In the genomic region with DNA sequence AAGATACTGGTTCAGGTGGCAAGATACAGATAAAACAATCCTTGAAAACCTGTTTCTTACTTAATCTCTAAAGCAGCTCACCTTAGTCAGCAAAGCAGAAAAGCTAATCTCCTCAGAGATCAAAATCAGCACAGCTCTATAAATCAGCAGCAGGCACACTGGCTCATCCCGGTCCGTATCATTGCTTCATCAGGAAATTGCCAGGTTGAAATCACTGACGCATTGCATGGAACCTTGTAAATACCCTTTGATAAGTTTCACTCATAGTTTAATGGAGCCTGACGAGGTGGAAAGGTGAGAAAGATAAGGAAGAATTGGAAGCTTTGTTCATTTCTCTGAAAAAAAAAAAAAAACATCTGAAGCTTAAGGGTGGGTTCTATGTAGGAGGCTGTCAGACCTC, we compare ENCODE assay signal across 24 mouse cellular contexts.
DNase-seq lines count a peak whose midpoint lies in the region; ATAC-seq and TF ChIP-seq lines count a peak whose summit lies in the region.
"Had no signal": no experiment of that assay in that cellular context is flagged by ENCODE, and none has a peak within 500 bp of the region (broad histone marks: within the 10 kb centered on the region; RNA-seq: fewer than 3 reads in every experiment).

No protein-coding gene starts in this region.

- DNase-seq in hindbrain, postnatal 0 days (ENCODE audit: low spot score): peak; percentile 17
- DNase-seq in kidney, postnatal 14 days: no peak
- DNase-seq in kidney, postnatal 0 days (ENCODE audit: low spot score): peak; percentile 5
- no peak for DNase-seq in kidney, adult 9 months
- DNase-seq: adrenal gland, adult 8-10 months; adrenal gland, postnatal 14 days; adrenal gland, postnatal 36 days; B cell, adult 2 months; cerebellum, adult 11-12 months; cerebellum, adult 2 months; cerebellum, adult 9-10 months; cerebellum, postnatal 10 days; cerebellum, postnatal 25 days had no signal

- no peak overlapping the region for H3K4me2 ChIP-seq in hindbrain, postnatal 0 days (ENCODE audit: low read depth, low read length)
- no peak overlapping the region for H3K4me2 ChIP-seq in hindbrain, embryonic 12.5 days (replicated peaks)
- no peak overlapping the region for H3K4me2 ChIP-seq in kidney, embryonic 15.5 days
- H3K4me2 ChIP-seq in kidney, postnatal 0 days (ENCODE audit: low read length): no peak overlapping the region
- H3K4me2 ChIP-seq: embryonic facial prominence, embryonic 12.5 days; forebrain, embryonic 13.5 days; forebrain, embryonic 15.5 days had no signal

- H3K4me1 ChIP-seq in hindbrain, postnatal 0 days (ENCODE audit: insufficient read depth, low read length): no peaks in the 10 kb centered on the region
- no peaks in the 10 kb centered on the region for H3K4me1 ChIP-seq in hindbrain, embryonic 12.5 days
- H3K4me1 ChIP-seq in kidney, embryonic 15.5 days: no peaks in the 10 kb centered on the region
- H3K4me1 ChIP-seq in kidney, postnatal 0 days (replicated peaks; ENCODE audit: insufficient read depth, low read length): no peaks in the 10 kb centered on the region
- H3K4me1 ChIP-seq: embryonic facial prominence, embryonic 10.5 days; embryonic facial prominence, embryonic 12.5 days; forebrain, embryonic 13.5 days; forebrain, embryonic 15.5 days had no signal

- no peak for ATAC-seq in hindbrain, postnatal 0 days
- no peak for ATAC-seq in hindbrain, embryonic 12.5 days (ENCODE audit: low FRiP score)
- peak; percentile 62; the same call in 1 of the 2 replicates for ATAC-seq in kidney, embryonic 15.5 days (replicated peaks; ENCODE audit: low FRiP score)
- no peak for ATAC-seq in kidney, postnatal 0 days (replicated peaks; ENCODE audit: low FRiP score, low read depth)
- ATAC-seq: activated CD4-positive, CD25-positive, alpha-beta regulatory T cell, adult 4 months; CD4-positive, CD25-positive, alpha-beta regulatory T cell, adult 4 months; forebrain, embryonic 13.5 days; forebrain, embryonic 15.5 days; Patski had no signal

- H3K9ac ChIP-seq in hindbrain, postnatal 0 days (replicated peaks; ENCODE audit: low read length): no peak overlapping the region
- no peak overlapping the region for H3K9ac ChIP-seq in hindbrain, embryonic 12.5 days
- H3K9ac ChIP-seq in kidney, embryonic 15.5 days: no peak overlapping the region
- H3K9ac ChIP-seq in kidney, postnatal 0 days (ENCODE audit: low read depth, low read length): no peak overlapping the region
- H3K9ac ChIP-seq: embryonic facial prominence, embryonic 12.5 days; forebrain, embryonic 13.5 days; forebrain, embryonic 15.5 days had no signal

- WGBS in hindbrain, postnatal 0 days: 66% methylated on average over 4 of the region's 4 CpGs
- 68% methylated on average over 4 of the region's 4 CpGs for WGBS in hindbrain, embryonic 12.5 days
- WGBS in kidney, embryonic 15.5 days: 32% methylated on average over 4 of the region's 4 CpGs
- 36% methylated on average over 4 of the region's 4 CpGs for WGBS in kidney, postnatal 0 days

- H3K27ac ChIP-seq in hindbrain, postnatal 0 days: no peak overlapping the region
- no peak overlapping the region for H3K27ac ChIP-seq in hindbrain, embryonic 12.5 days
- no peak overlapping the region for H3K27ac ChIP-seq in kidney, embryonic 15.5 days
- no peak overlapping the region for H3K27ac ChIP-seq in kidney, postnatal 0 days
- H3K27ac ChIP-seq: embryonic facial prominence, embryonic 10.5 days; embryonic facial prominence, embryonic 12.5 days; forebrain, embryonic 13.5 days; forebrain, embryonic 15.5 days had no signal

- no peak for TF ChIP-seq CTCF in hindbrain, postnatal 0 days (IDR thresholded peaks at IDR 0.05; ENCODE audit: low read depth)
- no peak for TF ChIP-seq CTCF in kidney, postnatal 0 days (IDR thresholded peaks at IDR 0.05; ENCODE audit: low read depth)

- no peaks in the 10 kb centered on the region for H3K36me3 ChIP-seq in hindbrain, postnatal 0 days (ENCODE audit: insufficient read depth, low read length)
- no peaks in the 10 kb centered on the region for H3K36me3 ChIP-seq in hindbrain, embryonic 12.5 days
- no peaks in the 10 kb centered on the region for H3K36me3 ChIP-seq in kidney, embryonic 15.5 days
- H3K36me3 ChIP-seq in kidney, postnatal 0 days (ENCODE audit: insufficient read depth, low read length): no peaks in the 10 kb centered on the region
- H3K36me3 ChIP-seq: embryonic facial prominence, embryonic 10.5 days; embryonic facial prominence, embryonic 12.5 days; forebrain, embryonic 15.5 days; G1E had no signal

- no peaks in the 10 kb centered on the region for H3K9me3 ChIP-seq in hindbrain, postnatal 0 days (ENCODE audit: low read length)
- no peaks in the 10 kb centered on the region for H3K9me3 ChIP-seq in hindbrain, embryonic 12.5 days (replicated peaks)
- no peaks in the 10 kb centered on the region for H3K9me3 ChIP-seq in kidney, embryonic 15.5 days (replicated peaks)
- H3K9me3 ChIP-seq in kidney, postnatal 0 days (replicated peaks; ENCODE audit: low read length): no peaks in the 10 kb centered on the region
- H3K9me3 ChIP-seq: embryonic facial prominence, embryonic 10.5 days; embryonic facial prominence, embryonic 12.5 days; forebrain, embryonic 13.5 days; forebrain, embryonic 15.5 days; G1E had no signal

- H3K4me3 ChIP-seq in hindbrain, postnatal 0 days (ENCODE audit: low read length): no peak overlapping the region
- no peak overlapping the region for H3K4me3 ChIP-seq in hindbrain, embryonic 12.5 days
- H3K4me3 ChIP-seq in kidney, embryonic 15.5 days (replicated peaks): no peak overlapping the region
- no peak overlapping the region for H3K4me3 ChIP-seq in kidney, postnatal 0 days (replicated peaks; ENCODE audit: low read depth, low read length)
- H3K4me3 ChIP-seq: embryonic facial prominence, embryonic 10.5 days; embryonic facial prominence, embryonic 12.5 days; forebrain, embryonic 13.5 days; forebrain, embryonic 15.5 days had no signal

- no peaks in the 10 kb centered on the region for H3K27me3 ChIP-seq in hindbrain, postnatal 0 days (ENCODE audit: insufficient read depth, low read length)
- H3K27me3 ChIP-seq in hindbrain, embryonic 12.5 days: no peaks in the 10 kb centered on the region
- no peaks in the 10 kb centered on the region for H3K27me3 ChIP-seq in kidney, embryonic 15.5 days
- no peaks in the 10 kb centered on the region for H3K27me3 ChIP-seq in kidney, postnatal 0 days (ENCODE audit: insufficient read depth, low read length)
- H3K27me3 ChIP-seq: CH12.LX; embryonic facial prominence, embryonic 12.5 days; forebrain, embryonic 13.5 days; forebrain, embryonic 15.5 days; Patski had no signal

Comparison
In these comparisons a context has a peak if more than half of its experiments do, and no peak if none do; other contexts are left out.
1. DNase-seq: peak in hindbrain, postnatal 0 days (single experiment) and kidney, postnatal 0 days (single experiment); none in kidney, postnatal 14 days (single experiment) and kidney, adult 9 months (single experiment).